Mouse (Mus musculus): Measurements from ENCODE around the gene Vdac1. TPM values are rescaled to one million over a fixed set of nuclear protein-coding genes. Genes with fewer than 3 reads are reported as not detected.

The Vdac1 gene
- 407 and 427 TPM in 2 replicates for polyA plus RNA-seq (2015; fragmentation: Nextera tagmentation; extraction: Ambion mirVana)

DNA sequence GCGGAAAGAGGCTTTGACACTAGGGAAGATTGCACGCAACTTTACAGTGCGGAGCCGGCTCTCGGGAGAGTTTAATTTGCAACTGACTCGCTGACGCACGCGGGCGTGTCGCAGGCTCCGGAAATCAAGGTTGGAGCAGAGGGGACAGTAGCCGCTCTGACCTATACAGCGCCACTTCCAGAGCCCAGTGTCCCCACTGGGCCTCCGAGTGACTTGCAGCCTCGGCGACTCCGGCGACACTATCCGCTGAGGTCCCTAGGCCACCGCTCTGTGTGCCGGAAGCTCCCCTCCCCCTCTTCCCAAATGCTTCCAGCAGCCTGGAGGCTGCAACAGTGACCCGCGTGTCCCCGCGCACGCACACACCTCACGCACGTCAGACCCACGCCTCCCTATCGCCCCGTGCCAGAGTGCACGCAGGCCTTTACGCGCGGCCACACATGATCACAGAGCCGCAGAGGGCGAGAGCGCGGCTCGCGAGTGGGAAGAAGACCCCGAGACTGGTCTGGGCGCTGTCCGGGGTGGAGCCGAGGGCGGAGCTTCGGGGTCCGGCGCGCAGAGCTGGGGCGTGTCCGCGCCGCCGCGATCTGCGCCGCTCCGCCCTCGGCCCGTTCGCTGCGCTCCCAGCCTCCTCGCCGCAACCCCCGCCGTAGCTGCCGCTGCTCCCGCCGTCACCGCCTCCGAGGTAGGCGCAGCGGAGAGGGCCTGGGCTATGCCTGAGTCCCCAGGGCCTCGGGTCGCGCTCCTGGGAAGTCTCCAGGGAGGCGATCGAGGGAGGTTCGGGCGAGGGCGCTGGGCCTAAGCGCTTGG, at the start of gene Vdac1:
Gene Vdac1 (plus strand): TSS at position 390 of the 807 bp plus-strand sequence.
- peak; percentile 92 for ATAC-seq (ENCODE audit: low FRiP score, low TSS enrichment)
- Histone ChIP-seq H3K9ac (replicated peaks; ENCODE audit: low read length) (peak within 1 kb of the TSS; percentile 98), H3K9me3 (ENCODE audit: low read length) (no peaks in the 10 kb centered on the region), H3K27me3 (ENCODE audit: insufficient read depth, low read length) (no peaks in the 10 kb centered on the region), H3K4me1 (ENCODE audit: insufficient read depth, low read length) (peaks cover 51% of the 10 kb centered on the region), H3K4me2 (replicated peaks; ENCODE audit: low read depth, low read length) (peak within 1 kb of the TSS; percentile 83), H3K27ac (ENCODE audit: low read length) (peak within 1 kb of the TSS; percentile 99), H3K4me3 (ENCODE audit: low read length) (peak within 1 kb of the TSS; percentile 100), H3K36me3 (ENCODE audit: insufficient read depth, low read length) (peaks cover 5% of the 10 kb centered on the region; the same call in 1 of the 2 replicates)
- under 1% methylated on average over 84 of the region's 84 CpGs for WGBS

DNA sequence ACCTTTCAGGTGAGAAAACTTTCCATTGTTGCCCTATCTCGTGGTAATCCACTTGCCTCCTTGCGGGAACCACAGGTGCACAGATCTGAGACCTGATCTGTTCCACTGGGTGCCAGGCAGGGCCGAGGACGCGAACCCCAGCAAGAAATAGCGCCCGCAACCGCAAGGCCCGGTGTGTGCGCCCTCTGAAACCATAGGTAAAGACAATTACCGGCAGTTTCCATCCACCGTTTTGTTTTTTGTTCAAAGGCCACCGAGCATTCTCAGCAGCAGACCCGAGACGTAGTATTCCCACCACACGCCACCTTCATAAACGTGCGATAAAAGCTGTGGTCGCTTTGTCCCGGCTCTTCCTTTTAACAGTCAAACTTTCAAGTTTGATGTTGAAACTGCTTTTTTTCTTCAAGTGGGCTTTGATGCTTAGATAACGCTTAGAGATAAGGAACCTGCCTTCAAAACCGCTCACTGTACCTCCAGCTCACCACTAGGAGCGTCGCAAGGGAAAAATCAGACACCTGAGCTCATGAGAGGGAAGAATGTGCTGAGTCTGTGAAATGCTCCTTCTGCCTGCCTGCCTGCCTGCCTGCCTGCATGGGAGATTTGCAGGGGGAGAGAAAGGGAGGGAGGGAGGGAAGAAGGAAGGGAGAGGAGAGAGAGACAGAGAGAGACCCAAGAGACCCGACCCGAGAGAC, 46.4 kb upstream of the Vdac1 start:
- 12% methylated on average over 26 of the region's 26 CpGs for WGBS
- no peak overlapping the region for H3K4me3 ChIP-seq (ENCODE audit: low read length)

DNA sequence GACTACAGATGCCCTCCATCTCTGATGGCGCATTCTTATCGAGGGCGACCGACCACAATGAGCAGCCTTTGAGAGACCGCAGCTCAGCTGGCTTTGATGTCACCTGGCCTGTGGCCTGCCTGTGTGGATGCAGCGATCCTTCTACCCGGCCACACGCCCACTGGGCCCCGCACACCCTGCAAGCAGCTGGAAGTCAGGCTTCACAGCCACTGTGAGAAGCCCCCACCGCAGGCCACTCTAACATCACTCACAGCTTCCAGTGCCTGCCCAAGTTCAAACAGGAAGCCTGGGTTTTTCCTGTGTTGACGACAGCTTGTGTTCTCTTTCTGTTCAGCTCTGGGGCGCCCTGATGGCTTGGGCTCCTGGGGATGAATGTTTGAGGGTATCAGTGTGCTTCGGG, 42.2 kb upstream of the Vdac1 start:
- no peak overlapping the region for H3K27ac ChIP-seq (ENCODE audit: low read length)
- no peaks in the 10 kb centered on the region for H3K36me3 ChIP-seq (ENCODE audit: insufficient read depth, low read length)
- ATAC-seq (ENCODE audit: low FRiP score, low TSS enrichment): no peak
- 64% methylated on average over 13 of the region's 13 CpGs for WGBS
- H3K27me3 ChIP-seq (ENCODE audit: insufficient read depth, low read length): no peaks in the 10 kb centered on the region
- H3K9me3 ChIP-seq (ENCODE audit: low read length): no peaks in the 10 kb centered on the region
- no peak overlapping the region for H3K9ac ChIP-seq (replicated peaks; ENCODE audit: low read length)
- no peak overlapping the region for H3K4me2 ChIP-seq (replicated peaks; ENCODE audit: low read depth, low read length)
- no peaks in the 10 kb centered on the region for H3K4me1 ChIP-seq (ENCODE audit: insufficient read depth, low read length)
- no peak overlapping the region for H3K4me3 ChIP-seq (ENCODE audit: low read length)

More for the DNA sequence above, 46.4 kb upstream of the Vdac1 start:
- ATAC-seq (ENCODE audit: low FRiP score, low TSS enrichment): 0 out of 2 replicates have a peak, but pooled peaks have one; percentile 31
- Histone ChIP-seq H3K27me3 (ENCODE audit: insufficient read depth, low read length) (no peaks in the 10 kb centered on the region), H3K4me2 (replicated peaks; ENCODE audit: low read depth, low read length) (peak overlapping the region; percentile 31), H3K27ac (ENCODE audit: low read length) (no peak overlapping the region), H3K36me3 (ENCODE audit: insufficient read depth, low read length) (no peaks in the 10 kb centered on the region), H3K9ac (replicated peaks; ENCODE audit: low read length) (no peak overlapping the region), H3K4me1 (ENCODE audit: insufficient read depth, low read length) (no peaks in the 10 kb centered on the region), H3K9me3 (ENCODE audit: low read length) (no peaks in the 10 kb centered on the region)

DNA sequence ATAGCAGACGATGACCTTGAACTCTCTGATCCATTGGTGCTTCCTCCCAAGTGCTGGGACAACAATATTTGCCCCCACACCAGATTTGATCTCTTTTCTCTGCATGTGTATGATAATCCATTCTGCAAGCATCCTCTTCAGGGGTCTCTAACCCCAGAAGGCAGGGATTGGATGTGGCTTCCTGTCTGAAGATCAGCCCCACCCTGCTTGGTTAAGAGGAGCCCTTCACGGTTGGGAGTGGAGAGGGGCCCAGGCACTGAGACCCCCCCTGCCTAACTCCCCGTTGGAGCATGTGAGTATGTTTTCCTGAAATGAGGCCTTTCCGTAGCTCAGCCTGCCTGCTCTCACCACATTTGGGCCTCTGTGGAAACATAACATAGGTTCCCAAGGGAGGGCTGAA, 41.0 kb upstream of the Vdac1 start:
- 56% methylated on average over 4 of the region's 4 CpGs for WGBS
- Histone ChIP-seq H3K27ac (ENCODE audit: low read length) (no peak overlapping the region), H3K27me3 (ENCODE audit: insufficient read depth, low read length) (no peaks in the 10 kb centered on the region), H3K4me1 (ENCODE audit: insufficient read depth, low read length) (no peaks in the 10 kb centered on the region), H3K36me3 (ENCODE audit: insufficient read depth, low read length) (no peaks in the 10 kb centered on the region), H3K4me2 (replicated peaks; ENCODE audit: low read depth, low read length) (no peak overlapping the region), H3K9me3 (ENCODE audit: low read length) (no peaks in the 10 kb centered on the region), H3K4me3 (ENCODE audit: low read length) (no peak overlapping the region), H3K9ac (replicated peaks; ENCODE audit: low read length) (no peak overlapping the region)
- ATAC-seq (ENCODE audit: low FRiP score, low TSS enrichment): no peak

DNA sequence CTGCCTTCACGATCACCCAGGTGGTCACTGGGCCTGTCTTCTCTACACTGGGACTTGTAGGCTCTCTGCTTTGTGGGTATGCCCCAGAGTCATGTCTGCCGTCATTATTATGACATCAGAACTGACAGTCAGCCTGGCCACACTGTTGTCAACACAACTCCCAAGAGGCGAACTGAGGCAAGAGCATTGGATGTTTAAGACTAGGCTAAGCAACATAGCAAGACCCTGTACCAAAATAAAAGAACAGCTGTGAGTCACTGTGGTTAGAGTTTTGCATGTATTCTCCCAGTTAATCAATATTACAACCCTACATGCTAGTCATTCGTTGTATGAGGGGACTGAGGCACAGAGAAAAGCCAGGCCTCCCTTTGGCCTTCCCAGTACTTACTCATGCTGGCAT, 40.1 kb upstream of the Vdac1 start:
- Histone ChIP-seq H3K27ac (ENCODE audit: low read length) (no peak overlapping the region), H3K4me2 (replicated peaks; ENCODE audit: low read depth, low read length) (no peak overlapping the region), H3K9ac (replicated peaks; ENCODE audit: low read length) (no peak overlapping the region), H3K4me1 (ENCODE audit: insufficient read depth, low read length) (no peaks in the 10 kb centered on the region), H3K4me3 (ENCODE audit: low read length) (no peak overlapping the region), H3K36me3 (ENCODE audit: insufficient read depth, low read length) (no peaks in the 10 kb centered on the region), H3K27me3 (ENCODE audit: insufficient read depth, low read length) (no peaks in the 10 kb centered on the region), H3K9me3 (ENCODE audit: low read length) (no peaks in the 10 kb centered on the region)
- WGBS: 82% methylated on average over 4 of the region's 4 CpGs
- ATAC-seq (ENCODE audit: low FRiP score, low TSS enrichment): no peak

DNA sequence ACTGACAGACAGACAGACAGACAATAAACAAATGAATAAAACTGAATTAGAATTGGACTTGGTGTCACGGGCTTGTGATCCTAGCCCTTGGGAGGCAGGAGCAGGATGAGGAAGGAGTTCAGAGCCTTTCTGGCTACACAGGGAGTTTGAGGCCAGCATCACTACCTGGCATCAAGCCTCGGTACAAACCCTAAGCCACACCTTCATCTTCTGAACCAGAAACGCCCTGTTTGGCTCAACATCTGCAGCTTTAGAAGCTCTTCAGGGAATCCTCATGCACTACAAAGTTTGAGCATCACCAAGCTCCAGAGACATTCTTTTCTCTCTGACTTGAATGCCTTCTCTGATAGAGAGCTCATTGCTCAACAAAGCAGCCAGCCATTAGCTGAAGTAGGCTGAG, 39.1 kb upstream of the Vdac1 start:
- 59% methylated on average over 3 of the region's 3 CpGs for WGBS
- no peak overlapping the region for H3K9ac ChIP-seq (replicated peaks; ENCODE audit: low read length)
- H3K4me3 ChIP-seq (ENCODE audit: low read length): no peak overlapping the region
- no peaks in the 10 kb centered on the region for H3K36me3 ChIP-seq (ENCODE audit: insufficient read depth, low read length)
- H3K27me3 ChIP-seq (ENCODE audit: insufficient read depth, low read length): no peaks in the 10 kb centered on the region
- no peak overlapping the region for H3K4me2 ChIP-seq (replicated peaks; ENCODE audit: low read depth, low read length)
- no peak for ATAC-seq (ENCODE audit: low FRiP score, low TSS enrichment)
- no peak overlapping the region for H3K27ac ChIP-seq (ENCODE audit: low read length)
- H3K4me1 ChIP-seq (ENCODE audit: insufficient read depth, low read length): no peaks in the 10 kb centered on the region
- H3K9me3 ChIP-seq (ENCODE audit: low read length): no peaks in the 10 kb centered on the region

DNA sequence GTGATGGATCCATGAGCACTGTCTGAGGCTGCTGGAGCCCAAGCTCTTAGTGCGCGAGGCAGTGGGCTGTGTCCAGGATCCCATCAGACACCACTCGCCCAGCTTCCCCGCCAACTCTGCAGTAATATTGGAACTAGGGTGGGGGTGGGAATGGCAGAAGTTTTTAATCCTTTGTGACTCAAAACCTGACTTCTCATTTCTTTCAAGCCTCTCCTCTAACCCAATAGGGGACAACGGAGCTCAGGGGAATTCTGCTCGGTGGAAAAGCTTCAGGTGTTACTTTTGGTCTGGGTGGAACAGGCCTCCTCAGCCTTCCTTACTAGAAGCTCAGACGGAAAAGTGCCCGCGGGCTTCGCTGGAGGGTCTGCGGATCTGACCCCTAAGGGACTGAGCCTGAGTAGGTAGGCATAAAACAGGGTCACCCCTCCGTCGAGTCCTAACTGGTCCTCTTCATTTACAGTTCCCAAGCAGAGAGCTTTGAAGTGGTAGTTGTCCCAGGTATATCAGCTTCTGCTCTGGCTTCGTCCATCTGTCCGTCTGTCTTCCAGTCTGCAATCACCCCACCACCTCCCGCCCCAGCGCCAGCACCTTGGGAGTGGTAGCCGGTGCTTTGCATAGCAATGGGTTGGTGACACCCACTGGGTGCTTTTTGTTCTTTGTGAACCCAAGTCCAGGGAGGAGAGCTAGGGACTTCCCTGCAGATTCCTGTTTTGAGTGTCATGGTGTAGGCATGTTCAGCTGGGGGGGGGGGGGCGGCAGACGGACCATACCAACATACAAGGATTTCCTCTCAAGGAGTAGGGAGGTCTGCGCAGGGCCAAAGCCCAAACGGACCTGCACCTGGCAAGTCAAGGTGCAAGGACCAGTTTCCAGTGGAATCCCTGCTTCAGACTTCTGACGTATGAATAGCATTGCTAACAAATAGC, 36.0 kb upstream of the Vdac1 start:
- Histone ChIP-seq H3K4me3 (ENCODE audit: low read length) (no peak overlapping the region), H3K36me3 (ENCODE audit: insufficient read depth, low read length) (no peaks in the 10 kb centered on the region), H3K27ac (ENCODE audit: low read length) (no peak overlapping the region), H3K4me1 (ENCODE audit: insufficient read depth, low read length) (no peaks in the 10 kb centered on the region), H3K4me2 (replicated peaks; ENCODE audit: low read depth, low read length) (no peak overlapping the region), H3K9ac (replicated peaks; ENCODE audit: low read length) (no peak overlapping the region; the same call in 1 of the 2 replicates), H3K27me3 (ENCODE audit: insufficient read depth, low read length) (no peaks in the 10 kb centered on the region), H3K9me3 (ENCODE audit: low read length) (no peaks in the 10 kb centered on the region)
- 55% methylated on average over 23 of the region's 23 CpGs for WGBS
- ATAC-seq (ENCODE audit: low FRiP score, low TSS enrichment): 0 out of 2 replicates have a peak, but pooled peaks have one; percentile 59

DNA sequence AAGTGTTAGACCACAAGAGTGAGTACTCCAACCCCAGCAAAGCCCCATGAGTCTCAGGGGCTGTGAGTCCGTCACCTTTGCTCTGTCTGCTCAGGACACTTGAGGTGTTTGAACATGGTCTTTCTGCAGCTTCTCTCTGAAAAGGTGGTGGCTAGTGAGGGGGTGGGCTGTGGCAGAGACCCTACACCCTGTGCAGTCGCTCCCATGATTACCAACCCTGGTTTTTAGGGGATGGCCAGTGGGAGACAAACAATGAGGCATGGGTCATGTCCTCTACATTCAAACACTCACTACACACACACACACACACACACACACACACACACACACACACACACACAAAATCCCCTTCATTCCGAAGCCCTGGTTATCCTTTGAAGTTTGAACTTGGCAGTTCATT, 33.3 kb upstream of the Vdac1 start:
- H3K36me3 ChIP-seq (ENCODE audit: insufficient read depth, low read length): no peaks in the 10 kb centered on the region
- no peaks in the 10 kb centered on the region for H3K27me3 ChIP-seq (ENCODE audit: insufficient read depth, low read length)
- ATAC-seq (ENCODE audit: low FRiP score, low TSS enrichment): no peak
- no peak overlapping the region for H3K4me3 ChIP-seq (ENCODE audit: low read length)
- no peak overlapping the region for H3K4me2 ChIP-seq (replicated peaks; ENCODE audit: low read depth, low read length)
- H3K9ac ChIP-seq (replicated peaks; ENCODE audit: low read length): no peak overlapping the region
- H3K9me3 ChIP-seq (ENCODE audit: low read length): no peaks in the 10 kb centered on the region
- no peaks in the 10 kb centered on the region for H3K4me1 ChIP-seq (ENCODE audit: insufficient read depth, low read length)
- 58% methylated on average over 3 of the region's 3 CpGs for WGBS
- no peak overlapping the region for H3K27ac ChIP-seq (ENCODE audit: low read length)

DNA sequence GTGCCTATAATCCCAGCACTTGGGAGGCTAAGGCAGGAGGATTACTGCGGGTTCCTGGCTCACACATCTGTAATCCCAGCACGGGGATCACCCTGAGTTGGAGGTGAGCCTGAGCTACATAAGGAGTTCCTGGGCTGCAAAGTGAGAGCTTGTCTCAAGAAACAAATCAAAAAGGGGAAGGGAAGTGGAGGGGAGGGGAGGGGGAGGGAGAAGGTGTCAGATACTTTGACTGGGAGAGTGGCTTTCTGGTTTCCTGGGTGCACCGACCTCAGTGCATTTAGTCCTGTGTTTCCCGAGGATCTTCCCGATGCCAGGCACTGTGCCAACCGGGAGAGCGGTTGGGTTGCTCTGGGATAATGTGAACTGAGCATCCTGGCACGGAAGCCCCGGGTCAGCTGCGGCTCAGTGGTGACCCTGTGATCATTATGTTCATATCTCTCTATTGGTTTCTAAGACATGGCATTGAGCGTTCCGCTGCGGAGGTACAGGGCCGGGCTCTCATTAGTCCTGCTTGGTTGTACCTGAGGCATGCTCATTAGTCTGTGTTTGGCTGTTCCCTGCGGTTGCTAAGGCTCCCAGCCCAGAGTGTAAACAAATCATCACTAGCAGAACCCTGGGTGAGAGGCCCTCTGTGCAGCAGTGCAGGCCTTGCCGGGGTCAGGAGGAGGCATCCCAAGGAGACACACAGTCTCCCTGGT, 28.1 kb upstream of the Vdac1 start:
- Histone ChIP-seq H3K27ac (ENCODE audit: low read length) (peak overlapping the region; percentile 1; the same call in 1 of the 2 replicates), H3K4me3 (ENCODE audit: low read length) (no peak overlapping the region), H3K27me3 (ENCODE audit: insufficient read depth, low read length) (no peaks in the 10 kb centered on the region), H3K36me3 (ENCODE audit: insufficient read depth, low read length) (no peaks in the 10 kb centered on the region), H3K4me1 (ENCODE audit: insufficient read depth, low read length) (peaks cover 20% of the 10 kb centered on the region), H3K9ac (replicated peaks; ENCODE audit: low read length) (no peak overlapping the region), H3K4me2 (replicated peaks; ENCODE audit: low read depth, low read length) (no peak overlapping the region), H3K9me3 (ENCODE audit: low read length) (no peaks in the 10 kb centered on the region)
- 40% methylated on average over 16 of the region's 16 CpGs for WGBS
- ATAC-seq (ENCODE audit: low FRiP score, low TSS enrichment): peak; percentile 92

Data from kidney, embryonic 16.5 days (tissue).